22 mouse cellular contexts compared by ENCODE assay signal in the genomic region with DNA sequence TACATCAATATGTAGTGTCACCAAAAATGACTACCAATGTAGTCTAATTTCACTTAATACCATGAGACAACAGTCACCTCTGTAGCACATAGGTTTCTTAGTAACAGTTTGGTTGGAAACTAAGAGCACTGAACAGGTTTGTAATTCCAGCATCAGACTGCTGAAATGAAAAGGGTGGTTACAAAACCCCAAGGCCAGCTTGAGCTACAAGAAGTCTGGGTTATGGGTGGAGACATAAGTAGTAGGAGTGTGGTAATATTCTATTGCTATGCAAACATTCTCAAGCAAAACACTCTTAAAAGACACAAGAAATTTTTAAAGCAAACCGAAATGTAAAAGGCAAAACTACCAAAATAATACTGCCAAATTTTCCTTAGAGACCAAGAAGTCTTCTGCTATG. TPM values are rescaled to one million over a fixed set of nuclear protein-coding genes. Genes with fewer than 3 reads are reported as not detected.
DNase-seq lines count a peak whose midpoint lies in the region; ATAC-seq lines count a peak whose summit lies in the region.
"Had no signal": no experiment of that assay in that cellular context is flagged by ENCODE, and none has a peak within 500 bp of the region (broad histone marks: within the 10 kb centered on the region; RNA-seq: fewer than 3 reads in every experiment).

No protein-coding gene starts in this region.

- 0 out of 2 replicates have a peak overlapping the region, but pooled peaks have one; percentile 22 for H3K27ac ChIP-seq in lung, embryonic 16.5 days (ENCODE audit: low read length)
- H3K27ac ChIP-seq: forebrain, embryonic 10.5 days; forebrain, embryonic 13.5 days; hindbrain, embryonic 12.5 days; hindbrain, embryonic 15.5 days had no signal

- no peaks in the 10 kb centered on the region for H3K9me3 ChIP-seq in lung, embryonic 16.5 days (ENCODE audit: control insufficient read depth, low read length)
- H3K9me3 ChIP-seq: forebrain, embryonic 10.5 days; forebrain, embryonic 13.5 days; hindbrain, embryonic 12.5 days; hindbrain, embryonic 15.5 days had no signal

- no peak overlapping the region for H3K9ac ChIP-seq in lung, embryonic 16.5 days (ENCODE audit: low read length)
- H3K9ac ChIP-seq: forebrain, embryonic 13.5 days; hindbrain, embryonic 12.5 days; hindbrain, embryonic 15.5 days had no signal

- H3K4me1 ChIP-seq in lung, embryonic 16.5 days (replicated peaks; ENCODE audit: control insufficient read depth, insufficient read depth, low read length): no peaks in the 10 kb centered on the region

- H3K27me3 ChIP-seq in lung, embryonic 16.5 days (ENCODE audit: control insufficient read depth, insufficient read depth, low read depth, low read length): no peaks in the 10 kb centered on the region
- H3K27me3 ChIP-seq: forebrain, embryonic 13.5 days; hindbrain, embryonic 12.5 days; hindbrain, embryonic 15.5 days had no signal

- no peak overlapping the region for H3K4me3 ChIP-seq in lung, embryonic 16.5 days (ENCODE audit: low read length)
- H3K4me3 ChIP-seq: forebrain, embryonic 10.5 days; forebrain, embryonic 13.5 days; hindbrain, embryonic 12.5 days; hindbrain, embryonic 15.5 days had no signal

- no peaks in the 10 kb centered on the region for H3K36me3 ChIP-seq in lung, embryonic 16.5 days (ENCODE audit: control insufficient read depth, insufficient read depth, low read length)
- H3K36me3 ChIP-seq: forebrain, embryonic 10.5 days; hindbrain, embryonic 12.5 days; hindbrain, embryonic 15.5 days had no signal

- no peak overlapping the region for H3K4me2 ChIP-seq in lung, embryonic 16.5 days (ENCODE audit: low read depth, low read length)
- H3K4me2 ChIP-seq: forebrain, embryonic 13.5 days; heart, embryonic 11.5 days; hindbrain, embryonic 12.5 days; hindbrain, embryonic 15.5 days had no signal

- DNase-seq in lung, postnatal 14 days: no peak
- peak; percentile 52 for DNase-seq in lung, postnatal 36 days
- DNase-seq in lung, postnatal 10 days: no peak
- DNase-seq in spleen, postnatal 10 days (ENCODE audit: low spot score in 2 of 2): no peak
- no peak for DNase-seq in c-Kit-positive CD71-positive TER-119-positive erythroid progenitor cells, embryonic 14.5 days (ENCODE audit: low spot score)
- DNase-seq: adrenal gland, adult 2 months; adrenal gland, postnatal 14 days; cerebellum, adult 11-12 months; cerebellum, adult 8-10 months; cerebellum, postnatal 14 days; gastrocnemius, postnatal 10 days; gastrocnemius, postnatal 36 days; heart, adult 11 months had no signal

- no peak for ATAC-seq in lung, embryonic 16.5 days (ENCODE audit: low read depth)
- peak; percentile 77 for ATAC-seq in granulocyte monocyte progenitor cell, adult 5-6 weeks (replicated peaks; ENCODE audit: poor library complexity, severe bottlenecking)
- ATAC-seq: CD4-positive, CD25-positive, alpha-beta regulatory T cell, adult 4 months; forebrain, embryonic 13.5 days; forebrain, embryonic 16.5 days had no signal

- WGBS in lung, embryonic 16.5 days: 67% methylated on average over 1 of the region's 1 CpGs

RNA-seq across cellular contexts. Expression of a gene that starts 16.6 kb away (rescaled TPM):
- 54.3 and 55.7 TPM in 2 replicates for polyA plus RNA-seq in lung, embryonic 16.5 days (2015; fragmentation: Nextera tagmentation; extraction: Ambion mirVana)
- 44.3 and 50.8 TPM in 2 replicates for total RNA-seq in granulocyte monocyte progenitor cell, adult 5-6 weeks (2014; fragmentation: Nextera tagmentation)
- 31.2 and 31.4 TPM in 2 replicates for total RNA-seq in granulocyte monocyte progenitor cell, adult 5-6 weeks (2017)

RNA-seq across cellular contexts. Expression of a gene that starts 35.4 kb away (rescaled TPM):
- polyA plus RNA-seq in lung, embryonic 16.5 days (2015; fragmentation: Nextera tagmentation; extraction: Ambion mirVana): 16.9 and 17.7 TPM in 2 replicates
- 10.7 and 11.4 TPM in 2 replicates for total RNA-seq in granulocyte monocyte progenitor cell, adult 5-6 weeks (2014; fragmentation: Nextera tagmentation)
- 11.4 and 20.8 TPM in 2 replicates for total RNA-seq in granulocyte monocyte progenitor cell, adult 5-6 weeks (2017)
